Mouse (Mus musculus): ENCODE results near the gene Sox5. TPM values are rescaled to one million over a fixed set of nuclear protein-coding genes. Genes with fewer than 3 reads are reported as not detected.

Gene Sox5
- polyA plus RNA-seq, 1 experiment, result 0.02 TPM

DNA sequence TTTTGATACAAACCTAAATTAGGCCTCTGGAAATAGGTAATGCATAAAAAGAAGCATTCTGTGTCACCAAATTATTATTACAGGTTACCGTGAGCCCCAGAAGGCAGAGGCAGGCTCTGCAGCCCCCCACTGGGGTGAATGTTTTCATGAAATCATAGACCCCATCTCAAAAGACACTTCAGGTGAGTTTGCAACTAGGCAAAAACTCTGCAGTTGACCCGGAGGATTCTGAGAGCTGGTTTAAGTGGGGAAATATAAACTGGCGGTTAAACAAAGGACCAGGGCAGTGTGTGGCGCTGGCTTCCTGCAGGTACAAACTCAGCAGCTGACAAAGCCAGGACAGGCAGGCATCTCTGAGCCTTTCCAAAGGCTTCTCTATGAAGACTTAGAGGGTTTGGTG is 30.2 kb downstream of the Sox5 start:
- TF ChIP-seq GATA1 (IDR thresholded peaks at IDR 0.05; ENCODE audit: low read length), result no peak

GRCm38 (mm10) chr6:144750197-144750596 is 31.6 kb downstream of the Sox5 start:
- TF ChIP-seq GATA1 (IDR thresholded peaks at IDR 0.05; ENCODE audit: low read length), result no peak

GRCm38 (mm10) chr6:144746436-144746835 is 35.3 kb downstream of the Sox5 start:
- TF ChIP-seq GATA1 (IDR thresholded peaks at IDR 0.05; ENCODE audit: low read length), result no peak

DNA sequence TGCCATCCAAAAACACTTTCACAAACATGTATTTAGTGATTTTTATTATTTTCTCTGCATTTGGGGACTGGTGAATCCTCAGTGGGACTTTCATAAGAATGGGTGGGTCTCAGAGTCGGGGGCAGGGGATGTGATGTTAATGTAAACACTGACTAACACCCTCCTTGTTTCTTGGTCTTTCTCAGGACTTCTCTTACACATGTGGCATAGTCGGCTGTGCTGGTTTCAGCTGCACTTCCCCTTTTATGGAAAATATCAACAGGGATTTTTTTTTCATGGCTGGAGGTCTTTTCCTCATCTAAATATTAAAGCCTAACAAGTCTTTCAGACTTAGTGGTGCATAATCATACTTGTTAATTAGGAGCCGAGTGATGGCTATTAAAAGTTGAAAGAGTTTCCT is 39.2 kb downstream of the Sox5 start:
- TF ChIP-seq GATA1 (IDR thresholded peaks at IDR 0.05; ENCODE audit: low read length), result no peak

GRCm38 (mm10) chr6:144741080-144741655 is 40.6 kb downstream of the Sox5 start:
- TF ChIP-seq GATA1 (IDR thresholded peaks at IDR 0.05; ENCODE audit: low read length), result no peak

DNA sequence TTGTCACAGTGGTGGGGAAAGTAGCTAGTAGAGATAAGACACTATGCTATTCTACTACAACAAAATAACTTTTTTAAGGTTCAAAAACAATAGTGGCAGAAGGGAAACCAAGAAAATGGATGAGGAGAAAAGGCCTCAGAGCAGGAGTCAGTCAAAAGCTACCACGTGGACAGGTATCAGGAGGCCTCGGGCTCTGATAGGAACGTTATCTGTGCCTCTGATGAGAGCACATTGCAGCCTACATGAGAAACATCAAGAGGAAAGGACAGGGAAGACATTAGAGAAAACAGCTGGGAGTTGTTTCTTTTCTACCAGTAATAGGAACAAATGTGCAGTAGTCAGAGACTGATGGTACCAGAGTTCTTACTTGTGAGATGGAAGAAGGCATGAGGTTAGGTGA is 41.4 kb downstream of the Sox5 start:
- no peak for TF ChIP-seq GATA1 (IDR thresholded peaks at IDR 0.05; ENCODE audit: low read length)

- no peak for TF ChIP-seq GATA1 (IDR thresholded peaks at IDR 0.05; ENCODE audit: low read length)
Measured at GRCm38 (mm10) chr6:144739753-144740152, 42.0 kb downstream of the Sox5 start.

- no peak for TF ChIP-seq GATA1 (IDR thresholded peaks at IDR 0.05; ENCODE audit: low read length)
Measured at GRCm38 (mm10) chr6:144737786-144738185, 44.0 kb downstream of the Sox5 start.

DNA sequence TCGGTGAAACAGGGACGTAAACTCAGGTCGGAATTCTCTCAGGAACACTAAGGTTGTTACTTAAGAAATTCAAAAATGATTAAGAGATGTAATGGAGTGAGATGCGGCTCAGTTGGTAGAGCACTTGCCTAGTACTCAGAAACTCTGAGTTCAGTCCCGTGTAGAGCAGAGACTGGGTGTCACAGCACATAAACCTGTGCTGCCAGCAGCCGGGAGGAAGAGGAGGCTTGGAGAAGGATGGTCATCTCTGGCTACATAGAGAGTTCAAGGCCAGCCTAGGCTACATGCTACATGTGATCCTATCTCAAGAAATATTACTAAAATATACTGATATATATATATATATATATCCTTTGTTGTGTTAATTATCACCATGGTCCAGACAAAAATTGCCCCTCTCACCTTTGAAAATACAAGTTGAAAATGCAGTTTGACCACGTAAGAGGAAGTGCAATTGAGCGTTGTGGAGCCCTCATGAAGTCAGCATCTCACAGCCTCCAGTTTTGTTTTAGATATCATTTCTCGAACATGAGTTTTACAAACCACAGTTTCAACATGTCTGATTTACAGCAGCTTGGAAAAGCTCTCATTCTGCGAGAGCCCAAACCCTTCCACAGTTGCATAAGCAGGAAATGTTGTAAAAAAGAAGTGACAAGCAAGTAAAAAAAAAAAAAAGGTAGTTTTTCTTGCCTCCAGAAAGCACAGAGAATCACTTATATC is 50.4 kb downstream of the Sox5 start:
- no peak for TF ChIP-seq GATA1 (IDR thresholded peaks at IDR 0.05; ENCODE audit: low read length)

GRCm38 (mm10) chr6:144723530-144724144 is 58.1 kb downstream of the Sox5 start:
- no peak for TF ChIP-seq GATA1 (IDR thresholded peaks at IDR 0.05; ENCODE audit: low read length)

DNA sequence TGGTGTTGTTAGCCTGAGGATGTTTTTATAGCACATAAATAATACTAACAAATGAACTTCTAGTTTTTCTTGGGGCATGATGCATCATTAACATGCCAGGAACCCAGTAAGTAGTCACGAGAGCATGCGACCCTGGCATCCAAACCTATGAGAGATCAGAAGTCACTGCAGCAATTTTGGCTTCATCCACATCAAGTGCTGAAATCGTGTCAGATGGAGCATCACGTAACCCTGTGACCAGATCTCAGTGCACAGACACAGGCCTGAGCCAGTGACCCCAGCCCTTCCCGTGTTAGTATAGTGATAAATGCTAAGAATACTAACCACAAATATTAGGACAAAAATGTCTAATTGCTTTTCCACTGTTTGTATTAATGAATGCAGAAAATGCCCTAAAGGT is 58.8 kb downstream of the Sox5 start:
- no peak for TF ChIP-seq GATA1 (IDR thresholded peaks at IDR 0.05; ENCODE audit: low read length)

DNA sequence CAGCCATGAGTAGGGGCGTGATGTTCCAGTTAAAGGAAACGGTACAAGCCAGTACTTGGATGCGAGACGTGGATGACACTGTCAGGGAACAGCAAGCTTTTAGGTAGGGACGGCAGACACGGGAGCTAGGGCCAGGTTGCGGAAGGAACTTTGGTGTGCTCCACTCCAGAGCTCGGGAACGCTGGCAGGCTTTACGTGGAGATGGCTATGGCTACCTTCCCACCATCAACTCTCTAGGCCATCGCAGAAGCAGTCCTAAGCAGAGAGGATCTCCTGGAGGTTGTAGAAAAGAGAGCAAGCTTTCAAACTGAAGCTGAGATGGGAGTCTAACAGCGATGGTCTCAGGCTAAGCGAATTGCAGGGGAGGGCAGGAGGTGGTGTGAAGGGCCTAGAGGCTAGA is 60.9 kb downstream of the Sox5 start:
- no peak for TF ChIP-seq GATA1 (IDR thresholded peaks at IDR 0.05; ENCODE audit: low read length)

DNA sequence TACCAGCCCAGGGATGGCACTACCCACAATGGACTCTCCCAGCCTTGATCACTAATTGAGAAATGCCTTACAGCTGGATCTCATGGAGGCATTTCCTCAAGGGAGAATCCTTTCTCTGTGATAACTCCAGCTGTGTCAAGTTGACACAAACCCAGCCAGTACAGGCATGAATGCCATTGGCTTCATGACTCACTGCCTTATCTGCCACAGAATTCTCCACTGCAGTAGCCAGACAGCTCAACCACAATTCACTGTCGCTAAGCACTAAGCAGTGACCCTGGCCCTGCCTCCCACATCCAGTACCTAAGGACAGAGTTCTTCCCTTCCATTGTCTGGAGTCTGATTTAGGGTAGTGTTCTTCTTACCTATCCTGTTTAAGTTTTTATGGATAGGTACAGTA is 65.4 kb downstream of the Sox5 start:
- TF ChIP-seq GATA1 (IDR thresholded peaks at IDR 0.05; ENCODE audit: low read length), result no peak

DNA sequence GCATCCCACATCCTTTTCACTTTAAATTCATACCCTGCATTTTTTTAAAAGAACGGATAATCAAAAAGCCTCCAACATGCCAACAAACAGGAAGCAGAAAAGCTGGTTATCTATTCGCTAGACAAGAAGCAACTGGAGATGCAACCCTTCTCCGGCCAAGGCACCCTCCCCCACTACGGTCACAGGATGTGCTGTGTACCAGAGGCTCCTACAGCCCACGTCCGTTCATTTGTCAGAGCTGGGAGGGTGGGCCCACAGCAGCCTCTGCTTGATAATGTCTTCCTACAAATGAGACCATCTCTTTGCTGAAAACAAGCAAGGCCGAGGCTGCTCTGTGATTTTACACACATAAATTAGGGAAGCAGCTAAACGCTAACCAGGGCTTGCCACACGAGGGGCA is 69.9 kb downstream of the Sox5 start:
- TF ChIP-seq GATA1 (IDR thresholded peaks at IDR 0.05; ENCODE audit: low read length), result no peak

GRCm38 (mm10) chr6:144710816-144711215 is 71.0 kb downstream of the Sox5 start:
- no peak for TF ChIP-seq GATA1 (IDR thresholded peaks at IDR 0.05; ENCODE audit: low read length)

DNA sequence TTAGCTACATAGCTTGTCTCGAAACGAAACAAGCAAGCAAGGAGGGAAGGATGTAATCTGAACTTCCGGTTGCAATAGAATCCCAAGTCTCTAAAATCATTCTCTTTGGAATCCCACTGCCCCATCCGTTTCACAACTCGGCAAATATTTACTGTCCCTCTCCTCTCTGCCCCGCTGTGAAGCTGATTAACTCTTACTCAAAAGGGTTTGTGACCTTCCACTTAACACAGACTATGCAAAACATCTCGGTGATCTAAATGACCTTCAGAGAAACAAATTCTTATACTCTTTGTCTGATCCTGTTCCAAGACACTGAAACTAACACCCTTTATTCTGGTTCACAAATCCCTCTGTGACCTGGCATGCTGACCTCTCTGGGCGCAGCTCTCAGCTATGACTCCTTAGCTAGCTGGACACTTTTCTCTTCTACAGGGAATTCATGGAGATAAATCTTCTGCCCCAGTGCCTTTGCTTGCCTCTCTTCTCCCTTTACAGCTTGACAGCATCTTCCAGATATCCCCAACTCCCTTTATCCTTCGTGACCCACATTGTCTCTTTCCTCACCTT is 72.1 kb downstream of the Sox5 start:
- no peak for TF ChIP-seq GATA1 (IDR thresholded peaks at IDR 0.05; ENCODE audit: low read length)

DNA sequence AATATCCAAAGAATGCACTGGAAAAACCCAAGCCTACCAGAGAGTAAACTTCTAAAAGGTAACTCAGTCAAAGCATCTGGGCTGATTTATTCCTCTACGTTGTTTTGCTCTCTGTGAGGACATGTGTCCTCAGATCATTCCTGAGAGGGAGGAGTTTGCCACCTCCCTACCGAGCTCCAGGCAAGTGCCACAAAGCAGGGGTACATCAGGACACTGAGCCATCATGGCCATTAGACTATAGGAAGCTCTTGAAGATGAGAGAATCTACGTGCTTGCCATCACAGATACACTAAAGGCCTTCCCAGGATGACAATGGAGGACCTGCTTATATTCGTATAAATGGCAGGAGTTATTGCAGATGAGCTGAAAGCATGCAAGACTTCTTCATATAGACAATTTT is 73.4 kb downstream of the Sox5 start:
- no peak for TF ChIP-seq GATA1 (IDR thresholded peaks at IDR 0.05; ENCODE audit: low read length)

All from G1E-ER4 (cell line).